Mouse (Mus musculus): ENCODE measurements around the gene C1qtnf5.

- TF ChIP-seq CTCF (IDR thresholded peaks at IDR 0.05; ENCODE audit: insufficient read depth, low read length) (no peak), POLR2A (IDR thresholded peaks at IDR 0.05; ENCODE audit: borderline replicate concordance, extremely low read depth, low read depth, low read length) (no peak)
Measured at GRCm38 (mm10) chr9:44065177-44065576, 41.9 kb upstream of the C1qtnf5 start.
